Mouse (Mus musculus) inflammation-experienced regulatory T-cells, adult 16 weeks (primary cell): ENCODE results near the gene H2-M10.1. TPM values are rescaled to one million over a fixed set of nuclear protein-coding genes. Genes with fewer than 3 reads are reported as not detected.

ENCODE experiments used
- polyA plus RNA-seq: library from polyadenylated mRNA; unstranded; fragments of 100-300 nt; shearing (Covaris generic); gene quantifications from one replicate; pipeline ENCODE4 v1.2.1, GENCODE M21; 2017

The H2-M10.1 gene
- polyA plus RNA-seq = not detected

DNA sequence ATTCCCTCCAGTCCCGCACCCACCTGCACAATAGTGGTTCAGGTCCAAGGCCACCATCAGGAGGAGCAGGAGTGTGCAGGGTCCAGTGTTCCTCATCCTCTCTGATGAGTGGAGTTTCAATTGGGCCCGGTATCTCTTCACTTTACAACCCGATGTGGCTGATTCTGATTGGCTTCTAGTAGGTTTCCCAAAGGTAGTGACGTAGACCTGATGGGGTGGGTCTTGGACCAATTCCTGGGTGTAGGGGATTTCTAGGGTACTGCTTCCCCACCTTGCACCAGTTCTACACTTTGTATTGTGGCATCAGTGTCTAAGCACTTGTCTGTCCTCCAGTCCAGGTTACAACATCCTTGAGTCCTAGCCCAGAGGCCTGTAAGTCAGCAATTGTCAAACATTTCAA lies at the start of gene H2-M10.1:
Gene H2-M10.1 (minus strand): TSS at position 101 of the 400 bp plus-strand sequence.

GRCm38 (mm10) chr17:36368317-36368716 lies 42.4 kb upstream of the H2-M10.1 start, which contains the start of gene H2-M10.3:
H2-M10.3 (minus strand) TSS chr17:36368417.

GRCm38 (mm10) chr17:36286390-36286789 lies 39.6 kb downstream of the H2-M10.1 start, which contains the start of gene H2-M10.2:
H2-M10.2 (minus strand) TSS chr17:36286490.

Other genes with a start within 250 kb of the H2-M10.1 start
- 1.5 TPM for gene Gm19684, start 204.5 kb downstream of the H2-M10.1 start, polyA plus RNA-seq
- gene Gm7030, start 196.7 kb downstream of the H2-M10.1 start, polyA plus RNA-seq = not detected
- gene Gm8909, start 157.6 kb downstream of the H2-M10.1 start, polyA plus RNA-seq = 12.4 TPM
- 0.65 TPM for gene H2-T3, start 135.9 kb downstream of the H2-M10.1 start, polyA plus RNA-seq
- gene Rpp21, start 68.1 kb downstream of the H2-M10.1 start, polyA plus RNA-seq = 190 TPM
- 25.1 TPM for gene Trim39, start 53.9 kb downstream of the H2-M10.1 start, polyA plus RNA-seq
- gene H2-M10.2, start 39.7 kb downstream of the H2-M10.1 start, polyA plus RNA-seq = not detected
- gene H2-M10.3, start 42.3 kb upstream of the H2-M10.1 start, polyA plus RNA-seq = not detected
- gene H2-M10.4, start 136.2 kb upstream of the H2-M10.1 start, polyA plus RNA-seq = not detected
- not detected for gene H2-M11, start 220.9 kb upstream of the H2-M10.1 start, polyA plus RNA-seq